ENCODE assay signal across 16 mouse cellular contexts in the genomic region with DNA sequence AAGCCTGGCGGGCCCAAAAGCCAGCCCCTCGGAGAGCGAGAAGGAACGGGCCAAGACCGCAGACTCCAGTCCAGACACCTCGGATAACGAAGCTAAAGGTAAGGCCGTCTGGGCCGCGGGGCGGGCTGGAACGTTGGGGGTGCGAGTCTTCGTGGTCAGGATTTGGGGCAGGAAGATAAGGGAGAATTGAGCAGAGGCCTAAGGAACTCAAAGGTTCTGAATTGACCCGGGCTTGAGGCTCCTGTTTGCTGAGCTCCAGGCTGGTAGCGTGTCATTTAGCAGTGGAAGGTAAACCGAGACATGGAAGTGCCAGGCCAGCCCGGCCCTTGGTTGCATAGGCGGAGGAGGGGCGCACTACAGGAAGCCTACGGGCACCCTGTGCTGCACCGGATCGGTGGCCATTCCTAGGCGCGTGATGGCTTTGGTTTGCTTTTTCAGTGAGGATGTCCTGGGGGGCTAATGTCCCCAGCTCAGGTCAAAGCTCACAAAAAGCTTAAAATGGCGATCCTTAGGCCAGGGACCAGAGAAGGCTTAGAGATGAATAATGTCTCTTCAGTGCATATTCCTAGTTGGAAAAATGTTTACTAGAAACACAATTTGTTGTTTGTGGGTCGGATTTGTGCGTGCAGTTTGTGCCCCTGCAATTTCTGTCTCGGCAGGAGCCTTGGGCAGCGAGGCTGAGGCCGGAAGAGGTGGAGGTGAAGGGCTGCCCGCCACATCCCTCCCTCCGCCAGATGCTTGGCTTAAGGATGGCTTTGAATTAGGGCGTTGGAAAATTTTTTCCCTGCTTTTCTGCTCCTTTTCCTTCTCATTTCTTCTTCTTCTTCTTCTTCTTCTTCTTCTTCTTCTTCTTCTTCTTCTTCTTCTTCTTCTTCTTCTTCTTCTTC. TPM values are rescaled to one million over a fixed set of nuclear protein-coding genes. Genes with fewer than 3 reads are reported as not detected.
DNase-seq lines count a peak whose midpoint lies in the region; ATAC-seq and TF ChIP-seq lines count a peak whose summit lies in the region.
"Had no signal": no experiment of that assay in that cellular context is flagged by ENCODE, and none has a peak within 500 bp of the region (broad histone marks: within the 10 kb centered on the region; RNA-seq: fewer than 3 reads in every experiment).

No protein-coding gene starts in this region.

- H3K4me3 ChIP-seq in E14TG2a.4 (replicated peaks; ENCODE audit: low read length), result peak overlapping the region; percentile 65
- peak overlapping the region; percentile 31 for H3K4me3 ChIP-seq in intestine, embryonic 16.5 days (ENCODE audit: low read length)
- peak overlapping the region; percentile 38 for H3K4me3 ChIP-seq in limb, embryonic 14.5 days (replicated peaks; ENCODE audit: low read length)

- no peak for ATAC-seq in intestine, embryonic 16.5 days
- no peak for ATAC-seq in limb, embryonic 14.5 days (ENCODE audit: low FRiP score, low read depth)

- H3K4me2 ChIP-seq in intestine, embryonic 16.5 days (ENCODE audit: low read depth, low read length), result no peak overlapping the region
- H3K4me2 ChIP-seq in limb, embryonic 14.5 days (replicated peaks; ENCODE audit: low read depth, low read length, severe bottlenecking), result peak overlapping the region; percentile 54

- TF ChIP-seq CTCF in E14TG2a.4 (conservative IDR thresholded peaks at IDR 0.05; ENCODE audit: low read length), result no peak

- TF ChIP-seq POLR2A in limb, embryonic 14.5 days (IDR thresholded peaks at IDR 0.05; ENCODE audit: borderline replicate concordance, extremely low read depth, insufficient read depth, insufficient read length), result no peak

- 5% methylated on average over 34 of the region's 34 CpGs for WGBS in intestine, embryonic 16.5 days
- WGBS in limb, embryonic 14.5 days, result 3% methylated on average over 34 of the region's 34 CpGs

- H3K9ac ChIP-seq in intestine, embryonic 16.5 days (ENCODE audit: low read depth, low read length), result no peak overlapping the region
- H3K9ac ChIP-seq in limb, embryonic 14.5 days (ENCODE audit: low read depth, low read length, severe bottlenecking), result peak overlapping the region; percentile 53

- peak; percentile 43 for DNase-seq in gastrocnemius, postnatal 10 days
- no peak for DNase-seq in gastrocnemius, adult 8-10 months (ENCODE audit: low spot score in 2 of 2)
- DNase-seq in limb, embryonic 14.5 days (ENCODE audit: low spot score), result no peak
- DNase-seq in retina, postnatal 1 day, result no peak
- DNase-seq in adipocyte (ENCODE audit: low spot score), result no peak
- DNase-seq in left cerebral cortex, adult 18-20 months (ENCODE audit: low spot score in 2 of 2), result no peak
- DNase-seq: cerebellum, adult 9-10 months; heart, postnatal 36 days; lung, adult 2 months had no signal

- peaks cover 46% of the 10 kb centered on the region for H3K4me1 ChIP-seq in E14TG2a.4 (replicated peaks; ENCODE audit: low read depth, low read length)
- 0 out of 2 replicates have a peak, but pooled peaks cover 4% of the 10 kb centered on the region for H3K4me1 ChIP-seq in intestine, embryonic 16.5 days (ENCODE audit: control insufficient read depth, insufficient read depth, low read length)
- H3K4me1 ChIP-seq in limb, embryonic 14.5 days (ENCODE audit: control insufficient read depth, insufficient read depth, low read length), result no peaks in the 10 kb centered on the region; the same call in 1 of the 2 replicates

- peaks cover 5% of the 10 kb centered on the region; the same call in 1 of the 2 replicates for H3K9me3 ChIP-seq in E14TG2a.4 (ENCODE audit: low read length)
- H3K9me3 ChIP-seq in intestine, embryonic 16.5 days (ENCODE audit: control insufficient read depth, low read length), result no peaks in the 10 kb centered on the region
- no peaks in the 10 kb centered on the region for H3K9me3 ChIP-seq in limb, embryonic 14.5 days (ENCODE audit: control insufficient read depth, low read length)

- H3K27me3 ChIP-seq in E14TG2a.4 (ENCODE audit: insufficient read depth, low read length), result peaks cover 97% of the 10 kb centered on the region
- peaks cover 89% of the 10 kb centered on the region for H3K27me3 ChIP-seq in intestine, embryonic 16.5 days (replicated peaks; ENCODE audit: control insufficient read depth, insufficient read depth, low read length)
- H3K27me3 ChIP-seq in limb, embryonic 14.5 days (ENCODE audit: control insufficient read depth, insufficient read depth, low read length), result peaks cover 90% of the 10 kb centered on the region

- H3K27ac ChIP-seq in intestine, embryonic 16.5 days (ENCODE audit: low read length), result no peak overlapping the region
- H3K27ac ChIP-seq in limb, embryonic 14.5 days (replicated peaks; ENCODE audit: low read depth, low read length), result peak overlapping the region; percentile 55; the same call in 1 of the 2 replicates

- no peaks in the 10 kb centered on the region for H3K36me3 ChIP-seq in E14TG2a.4 (ENCODE audit: insufficient read depth, low read length)
- no peaks in the 10 kb centered on the region for H3K36me3 ChIP-seq in intestine, embryonic 16.5 days (ENCODE audit: control insufficient read depth, insufficient read depth, low read length)
- H3K36me3 ChIP-seq in limb, embryonic 14.5 days (ENCODE audit: control insufficient read depth, insufficient read depth, low read length), result no peaks in the 10 kb centered on the region

RNA-seq across cellular contexts. Expression of a gene that starts 0.5 kb away (rescaled TPM):
- 1 to 10 TPM; 2.1 to 3.6 TPM for total RNA-seq in gastrocnemius, postnatal 10 days (2021)
- 1 to 10 TPM; 1.6 to 3.4 (median 2.4) TPM for total RNA-seq in gastrocnemius, adult 8-10 months (2022)
- polyA plus RNA-seq in intestine, embryonic 16.5 days (2015; fragmentation: Nextera tagmentation; extraction: Ambion mirVana), result 6.8 and 7.2 TPM in 2 replicates
- polyA plus RNA-seq in limb, embryonic 14.5 days (2012; rRNA removed), result 7.6 and 9.0 TPM in 2 replicates
- 2.6 and 3.5 TPM in 2 replicates for polyA plus RNA-seq in limb, embryonic 14.5 days (2014; fragmentation: Nextera tagmentation; extraction: Ambion mirVana)
- total RNA-seq in left cerebral cortex, adult 18-20 months (2021), result not detected
- total RNA-seq: heart, postnatal 36 days; left cerebral cortex, postnatal 10 days; megakaryocyte-erythroid progenitor cell, adult 5-6 weeks had no signal

RNA-seq across cellular contexts. Expression of a gene that starts 1.2 kb away (rescaled TPM):
- total RNA-seq in gastrocnemius, postnatal 10 days (2021), result 10 to 100 TPM; 50.7 to 51.2 TPM
- 100 to 1,000 TPM in 1 of 4 experiments, 10 to 100 TPM in 3; 77.4 to 106 (median 88.9) TPM for total RNA-seq in gastrocnemius, adult 8-10 months (2022)
- 1.1 and 1.3 TPM in 2 replicates for polyA plus RNA-seq in intestine, embryonic 16.5 days (2015; fragmentation: Nextera tagmentation; extraction: Ambion mirVana)
- 9.7 and 14.3 TPM in 2 replicates for polyA plus RNA-seq in limb, embryonic 14.5 days (2012; rRNA removed)
- 5.8 and 6.0 TPM in 2 replicates for polyA plus RNA-seq in limb, embryonic 14.5 days (2014; fragmentation: Nextera tagmentation; extraction: Ambion mirVana)
- not detected for total RNA-seq in left cerebral cortex, adult 18-20 months (2021)
- total RNA-seq: heart, postnatal 36 days; left cerebral cortex, postnatal 10 days; megakaryocyte-erythroid progenitor cell, adult 5-6 weeks had no signal
- polyA plus RNA-seq: brain, embryonic 14.5 days; lung, adult 2 months; spleen, adult 2 months had no signal

RNA-seq across cellular contexts. Expression of a gene that starts 8.5 kb away (rescaled TPM):
- 1 to 10 TPM; 6.5 to 8.2 TPM for total RNA-seq in gastrocnemius, postnatal 10 days (2021)
- 1 to 10 TPM; 5.3 to 7.4 (median 6.0) TPM for total RNA-seq in gastrocnemius, adult 8-10 months (2022)
- polyA plus RNA-seq in intestine, embryonic 16.5 days (2015; fragmentation: Nextera tagmentation; extraction: Ambion mirVana), result 0.49 and 0.76 TPM in 2 replicates
- polyA plus RNA-seq in limb, embryonic 14.5 days (2012; rRNA removed), result 2.1 TPM in 2 replicates
- polyA plus RNA-seq in limb, embryonic 14.5 days (2014; fragmentation: Nextera tagmentation; extraction: Ambion mirVana), result 1.1 and 1.3 TPM in 2 replicates
- total RNA-seq in left cerebral cortex, adult 18-20 months (2021), result not detected
- total RNA-seq: heart, postnatal 36 days; left cerebral cortex, postnatal 10 days; megakaryocyte-erythroid progenitor cell, adult 5-6 weeks had no signal
- polyA plus RNA-seq: brain, embryonic 14.5 days; lung, adult 2 months; spleen, adult 2 months had no signal

RNA-seq across cellular contexts. Expression of a gene that starts 13.5 kb away (rescaled TPM):
- 1 to 10 TPM; 8.4 to 9.6 TPM for total RNA-seq in gastrocnemius, postnatal 10 days (2021)
- 1 to 10 TPM; 6.0 to 8.8 (median 7.6) TPM for total RNA-seq in gastrocnemius, adult 8-10 months (2022)
- polyA plus RNA-seq in intestine, embryonic 16.5 days (2015; fragmentation: Nextera tagmentation; extraction: Ambion mirVana), result 0.06 TPM in 1 of 2 replicates, not detected in the other
- polyA plus RNA-seq in limb, embryonic 14.5 days (2012; rRNA removed), result 7.4 and 7.6 TPM in 2 replicates
- 1.4 TPM in 2 replicates for polyA plus RNA-seq in limb, embryonic 14.5 days (2014; fragmentation: Nextera tagmentation; extraction: Ambion mirVana)
- not detected for total RNA-seq in left cerebral cortex, adult 18-20 months (2021)
- total RNA-seq: ES-E14; heart, postnatal 36 days; left cerebral cortex, postnatal 10 days; megakaryocyte-erythroid progenitor cell, adult 5-6 weeks had no signal
- polyA plus RNA-seq: brain, embryonic 14.5 days; lung, adult 2 months; spleen, adult 2 months had no signal

RNA-seq across cellular contexts. Expression of a gene that starts 22.7 kb away (rescaled TPM):
- 1 to 10 TPM; 1.8 to 2.8 TPM for total RNA-seq in gastrocnemius, postnatal 10 days (2021)
- 1 to 10 TPM; 1.3 to 1.5 (median 1.4) TPM for total RNA-seq in gastrocnemius, adult 8-10 months (2022)
- 4.5 and 4.9 TPM in 2 replicates for polyA plus RNA-seq in intestine, embryonic 16.5 days (2015; fragmentation: Nextera tagmentation; extraction: Ambion mirVana)
- polyA plus RNA-seq in limb, embryonic 14.5 days (2012; rRNA removed), result 3.5 and 3.9 TPM in 2 replicates
- 1.9 TPM in 2 replicates for polyA plus RNA-seq in limb, embryonic 14.5 days (2014; fragmentation: Nextera tagmentation; extraction: Ambion mirVana)
- not detected for total RNA-seq in left cerebral cortex, adult 18-20 months (2021)
- total RNA-seq: heart, postnatal 36 days; left cerebral cortex, postnatal 10 days; megakaryocyte-erythroid progenitor cell, adult 5-6 weeks had no signal
- polyA plus RNA-seq: brain, embryonic 14.5 days; lung, adult 2 months; spleen, adult 2 months had no signal

Comparison
In these comparisons a context has a peak if more than half of its experiments do, and no peak if none do; other contexts are left out.
1. RNA of a gene that starts 1.2 kb away (total RNA-seq): 77.4 to 106 TPM in gastrocnemius, adult 8-10 months and 50.7 to 51.2 TPM in gastrocnemius, postnatal 10 days; not detected in left cerebral cortex, adult 18-20 months; every median in the first group is over 10 times any median in the second.
2. RNA of a gene that starts 8.5 kb away (total RNA-seq): 6.5 to 8.2 TPM in gastrocnemius, postnatal 10 days and 5.3 to 7.4 TPM in gastrocnemius, adult 8-10 months; not detected in left cerebral cortex, adult 18-20 months; every median in the first group is over 4 times any median in the second.
3. Peak in every context shown above with its lines, with median percentiles within 50 percentile points of each other: H3K4me3 ChIP-seq.